Mouse (Mus musculus) brain, adult 10 weeks (tissue): ENCODE results near the gene Olfr1036. TPM values are rescaled to one million over a fixed set of nuclear protein-coding genes. Genes with fewer than 3 reads are reported as not detected.

Experiments used
- polyA plus RNA-seq: library from polyadenylated mRNA; stranded (reverse); fragments of 350-450 nt; fragmentation: Illumina TruSeq; extraction: RNeasy Lipid Tissue Mini Kit (QIAGEN cat#74804); gene quantifications from one replicate; pipeline ENCODE4 v1.2.3, GENCODE M21; 2015; ENCODE audit warnings: low read depth, low replicate concordance

Olfr1036 gene
- not detected for polyA plus RNA-seq

GRCm38 (mm10) chr2:86073692-86074091 is at the start of gene Olfr1036:
Gene Olfr1036, plus strand, starts transcription at chr2:86073992.

GRCm38 (mm10) chr2:86045561-86045960 is 28.2 kb upstream of the Olfr1036 start, which contains the start of gene Olfr1034:
Gene Olfr1034, plus strand, starts transcription at chr2:86045861.

GRCm38 (mm10) chr2:86087285-86087684 is 13.5 kb downstream of the Olfr1036 start, which contains the start of gene Olfr1037:
Gene Olfr1037, minus strand, starts transcription at chr2:86087385.

Other genes starting within 250 kb of the Olfr1036 start
- not detected for gene Olfr1019, start 228.5 kb upstream of the Olfr1036 start, polyA plus RNA-seq
- gene Olfr1020, start 227.0 kb upstream of the Olfr1036 start, polyA plus RNA-seq = not detected
- gene Olfr1022, start 205.4 kb upstream of the Olfr1036 start, polyA plus RNA-seq = not detected
- not detected for gene Olfr1023, start 188.4 kb upstream of the Olfr1036 start, polyA plus RNA-seq
- not detected for gene Olfr1024, start 168.9 kb upstream of the Olfr1036 start, polyA plus RNA-seq
- gene Olfr1025-ps1, start 158.8 kb upstream of the Olfr1036 start, polyA plus RNA-seq = not detected
- not detected for gene Olfr1026, start 152.4 kb upstream of the Olfr1036 start, polyA plus RNA-seq
- not detected for gene Olfr1028, start 123.6 kb upstream of the Olfr1036 start, polyA plus RNA-seq
- not detected for gene Olfr1029, start 100.1 kb upstream of the Olfr1036 start, polyA plus RNA-seq
- not detected for gene Olfr1030, start 94.7 kb upstream of the Olfr1036 start, polyA plus RNA-seq
- gene Olfr1031, start 83.7 kb upstream of the Olfr1036 start, polyA plus RNA-seq = not detected
- not detected for gene Olfr1032, start 68.5 kb upstream of the Olfr1036 start, polyA plus RNA-seq
- 0.13 TPM for gene Olfr1033, start 53.4 kb upstream of the Olfr1036 start, polyA plus RNA-seq
- not detected for gene Olfr1034, start 28.1 kb upstream of the Olfr1036 start, polyA plus RNA-seq
- not detected for gene Olfr1037, start 13.4 kb downstream of the Olfr1036 start, polyA plus RNA-seq
- gene Olfr1039, start 61.9 kb downstream of the Olfr1036 start, polyA plus RNA-seq = not detected
- gene Olfr1040, start 72.7 kb downstream of the Olfr1036 start, polyA plus RNA-seq = not detected
- not detected for gene Olfr1042, start 87.8 kb downstream of the Olfr1036 start, polyA plus RNA-seq
- gene Olfr1043, start 93.5 kb downstream of the Olfr1036 start, polyA plus RNA-seq = not detected
- not detected for gene Olfr1044, start 103.8 kb downstream of the Olfr1036 start, polyA plus RNA-seq
- gene Olfr52, start 111.7 kb downstream of the Olfr1036 start, polyA plus RNA-seq = not detected
- gene Olfr1045, start 129.0 kb downstream of the Olfr1036 start, polyA plus RNA-seq = not detected
- not detected for gene Olfr1046, start 145.3 kb downstream of the Olfr1036 start, polyA plus RNA-seq
- not detected for gene Olfr1047, start 157.4 kb downstream of the Olfr1036 start, polyA plus RNA-seq
- gene Olfr1048, start 166.3 kb downstream of the Olfr1036 start, polyA plus RNA-seq = not detected
- gene Olfr1049, start 184.3 kb downstream of the Olfr1036 start, polyA plus RNA-seq = not detected
- gene Olfr1051, start 205.1 kb downstream of the Olfr1036 start, polyA plus RNA-seq = not detected
- not detected for gene Olfr1052, start 218.5 kb downstream of the Olfr1036 start, polyA plus RNA-seq
- gene Olfr1053, start 241.3 kb downstream of the Olfr1036 start, polyA plus RNA-seq = not detected